Mouse (Mus musculus) liver, embryonic 11.5 days (tissue): Measurements from ENCODE around the gene Zfp967. TPM values are rescaled to one million over a fixed set of nuclear protein-coding genes. Genes with fewer than 3 reads are reported as not detected.
"Not testable (repeated sequence)": the region's sequence is repeated elsewhere in the genome, so short reads cannot be mapped to it uniquely, and the experiment has no call there.

Experiments used
- ATAC-seq: fragments of 200-750 bp; cut with Nextera tagmentation; replicated peaks from 2 replicates; pipeline ENCODE4 v1.8.0; 2017; ENCODE audit warnings: moderate number of reproducible peaks, mild to moderate bottlenecking, moderate TSS enrichment, moderate library complexity; ENCODE audit not compliant: low FRiP score
- DNase-seq: peaks from one replicate; pipeline ENCODE4 v3.0.0-alpha.2; 2017; ENCODE audit warnings: low spot score
- H3K27ac ChIP-seq: fragments of 300-500 bp; sonication (generic); 2 replicates; pipeline ENCODE4 v1.5.1; 2014; ENCODE audit warnings: mild to moderate bottlenecking, low read depth, low read length, control low read depth
- H3K27me3 ChIP-seq: fragments of 300-500 bp; sonication (generic); replicated peaks from 2 replicates; pipeline ENCODE4 v1.6.1; 2014; ENCODE audit warnings: low read length, mixed read lengths; ENCODE audit not compliant: control insufficient read depth, insufficient read depth
- H3K36me3 ChIP-seq: fragments of 300-500 bp; sonication (generic); 2 replicates; pipeline ENCODE4 v1.6.1; 2014; ENCODE audit warnings: mild to moderate bottlenecking, low read length, moderate library complexity, mixed read lengths; ENCODE audit not compliant: control insufficient read depth, insufficient read depth
- H3K4me1 ChIP-seq: fragments of 300-500 bp; sonication (generic); replicated peaks from 2 replicates; pipeline ENCODE4 v1.6.1; 2014; ENCODE audit warnings: low read length, mixed read lengths; ENCODE audit not compliant: control insufficient read depth, insufficient read depth
- H3K4me2 ChIP-seq: fragments of 300-500 bp; sonication (generic); 2 replicates; pipeline ENCODE4 v1.6.1; 2014; ENCODE audit warnings: mild to moderate bottlenecking, control low read depth, moderate library complexity
- H3K4me3 ChIP-seq: fragments of 300-500 bp; sonication (generic); 2 replicates; pipeline ENCODE4 v1.5.1; 2014; ENCODE audit warnings: low read depth, low read length, control low read depth
- H3K9ac ChIP-seq: fragments of 300-500 bp; sonication (generic); 2 replicates; pipeline ENCODE4 v1.6.1; 2014; ENCODE audit warnings: low read depth, low read length, control low read depth
- H3K9me3 ChIP-seq: fragments of 300-500 bp; sonication (generic); 2 replicates; pipeline ENCODE4 v1.6.1; 2016; ENCODE audit warnings: low read length, inconsistent platforms, mixed read lengths; ENCODE audit not compliant: control insufficient read depth
- WGBS: fragments of 180-500 bp; shearing (Covaris S2); extraction: QIAGEN DNeasy Blood & Tissue Kit; methylation state at CpG from one replicate; pipeline ENCODE4 v1.1.7; 2014; 5-methylcytosine and 5-hydroxymethylcytosine counted together
- polyA plus RNA-seq: library from polyadenylated mRNA; unstranded; fragments of >200 nt; fragmentation: Nextera tagmentation; extraction: Ambion mirVana; gene quantifications from 2 replicates; pipeline ENCODE4 v1.2.1, GENCODE M21; 2014

The Zfp967 gene
- not detected in 2 replicates for polyA plus RNA-seq

- H3K27me3 ChIP-seq, ATAC-seq, H3K27ac ChIP-seq, H3K9me3 ChIP-seq, H3K4me2 ChIP-seq, H3K36me3 ChIP-seq, DNase-seq, H3K4me1 ChIP-seq, H3K4me3 ChIP-seq, H3K9ac ChIP-seq: not testable (repeated sequence)
- WGBS = no CpG with 5 or more reads among the region's 9 CpGs
These were observed at the start of gene Zfp967 for GRCm38 (mm10) chr2:176520756-176521155. Gene Zfp967, plus strand, starts transcription at chr2:176521056.

DNA sequence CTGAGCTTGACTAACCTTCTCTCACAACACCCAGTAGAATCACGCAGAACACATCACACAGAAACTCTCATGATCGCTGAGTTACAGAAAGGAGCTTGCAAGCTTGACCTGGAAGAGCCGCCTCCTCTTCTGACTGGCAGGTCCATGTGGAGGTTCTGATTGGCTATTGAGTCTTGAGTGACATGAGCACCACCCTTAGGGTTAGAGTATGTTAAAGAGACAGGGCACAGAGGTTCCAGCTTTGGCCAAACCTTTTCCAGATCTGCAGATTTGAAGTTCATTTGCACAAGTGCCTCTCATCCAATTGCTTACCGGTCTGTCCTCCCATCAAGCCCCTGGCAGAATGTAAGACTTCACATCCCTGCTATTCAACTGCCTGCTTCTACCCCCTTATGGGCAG is 34.2 kb upstream of the Zfp967 start, which contains the start of gene Gm14434:
TSS of gene Gm14434 (minus strand) at position 101 of the 400 bp plus-strand sequence.
- not testable (repeated sequence) for ATAC-seq, H3K27ac ChIP-seq, H3K4me3 ChIP-seq, H3K4me1 ChIP-seq, H3K9me3 ChIP-seq, H3K4me2 ChIP-seq, H3K36me3 ChIP-seq, H3K27me3 ChIP-seq, DNase-seq, H3K9ac ChIP-seq
- WGBS = no CpG with 5 or more reads among the region's 4 CpGs

Other genes starting within 250 kb of the Zfp967 start
- gene Gm11009, start 201.6 kb upstream of the Zfp967 start, polyA plus RNA-seq = not detected in 2 replicates
- 8.3 and 11.5 TPM in 2 replicates for gene Gm14435, start 97.5 kb upstream of the Zfp967 start, polyA plus RNA-seq
- 1.7 and 2.4 TPM in 2 replicates for gene Gm14434, start 34.3 kb upstream of the Zfp967 start, polyA plus RNA-seq
- 11.8 and 11.9 TPM in 2 replicates for gene Gm14308, start 115.3 kb downstream of the Zfp967 start, polyA plus RNA-seq
- 7.5 and 8.6 TPM in 2 replicates for gene Zfp973, start 149.5 kb downstream of the Zfp967 start, polyA plus RNA-seq
- 14.6 and 16.4 TPM in 2 replicates for gene Gm14305, start 187.3 kb downstream of the Zfp967 start, polyA plus RNA-seq